Mouse (Mus musculus) lung, postnatal 25 days (tissue): ENCODE measurements at regions not wholly inside any gene's neighbourhood (a gene's known extent, or its start where the extent isn't known, plus 50 kb on each side); places are given as distances from the start of the nearest gene placed in this dataset.

Experiments used
- DNase-seq: peaks from one replicate; pipeline ENCODE4 v3.0.0; 2022; ENCODE audit warnings: low spot score

DNA sequence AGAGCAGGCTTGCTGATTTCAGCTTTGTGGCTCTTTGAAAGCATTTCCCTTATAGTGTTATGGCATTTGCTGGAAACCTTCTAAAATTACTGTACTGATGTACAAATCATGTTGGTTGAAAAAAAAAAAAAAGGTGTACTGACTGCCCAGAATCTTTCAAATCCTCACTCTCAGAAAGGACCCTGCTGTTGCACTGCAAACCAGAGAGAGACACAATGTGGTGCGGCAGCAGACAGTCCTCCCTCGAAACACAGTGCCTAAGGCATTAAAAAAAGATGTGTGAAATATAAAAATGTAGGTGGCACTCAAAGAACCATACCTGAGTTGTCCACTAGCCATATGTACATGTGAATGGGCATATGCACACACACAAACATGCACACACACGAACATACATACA lies 128.3 kb downstream of the Actr3 start:
- no peak for DNase-seq

DNA sequence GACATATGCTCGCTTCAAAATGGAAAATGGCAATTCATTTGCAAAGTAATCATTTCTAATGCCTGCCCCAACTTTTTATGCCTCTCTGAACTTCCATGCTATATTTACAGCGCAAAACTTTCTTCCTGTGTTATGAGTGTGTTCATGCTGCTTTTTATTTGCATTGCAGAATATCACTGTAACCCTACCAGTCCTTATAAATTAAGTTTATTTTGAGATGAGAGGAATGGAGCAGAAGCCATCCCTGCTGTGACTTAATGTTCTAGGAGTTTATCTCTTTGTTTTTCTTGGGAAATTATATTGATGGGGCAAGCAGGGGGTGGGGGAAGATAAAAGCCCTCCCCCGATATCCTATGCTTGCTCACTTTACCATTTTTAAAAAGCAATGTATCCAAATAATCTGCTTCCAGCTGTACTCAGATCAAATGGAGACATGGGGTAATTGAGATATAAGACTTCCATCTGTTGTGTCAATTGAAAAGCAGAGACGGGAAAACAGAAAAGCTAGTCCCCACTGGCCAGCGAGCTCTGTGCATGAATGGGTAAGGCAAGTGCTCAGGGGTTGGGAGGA lies 136.9 kb downstream of the Actr3 start:
- DNase-seq, result no peak

DNA sequence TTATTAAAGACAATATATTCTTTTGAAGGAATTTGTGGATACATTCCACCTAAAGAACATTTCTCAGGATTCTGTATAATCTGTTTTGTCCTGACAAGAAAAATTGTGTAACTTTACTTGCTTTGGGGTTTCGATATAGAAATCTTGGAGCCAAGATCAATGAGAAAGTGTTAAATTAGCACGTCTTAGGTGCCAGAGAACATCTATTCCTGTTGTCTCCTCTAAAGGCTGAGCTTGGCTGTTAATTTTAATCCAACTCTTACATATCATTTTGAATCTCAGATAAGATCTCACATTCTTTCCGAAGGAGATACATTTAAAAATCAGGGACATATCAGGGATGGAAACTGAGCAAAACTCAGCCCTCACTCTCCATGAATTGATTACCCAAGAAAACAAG lies 139.9 kb downstream of the Actr3 start:
- DNase-seq, result no peak

DNA sequence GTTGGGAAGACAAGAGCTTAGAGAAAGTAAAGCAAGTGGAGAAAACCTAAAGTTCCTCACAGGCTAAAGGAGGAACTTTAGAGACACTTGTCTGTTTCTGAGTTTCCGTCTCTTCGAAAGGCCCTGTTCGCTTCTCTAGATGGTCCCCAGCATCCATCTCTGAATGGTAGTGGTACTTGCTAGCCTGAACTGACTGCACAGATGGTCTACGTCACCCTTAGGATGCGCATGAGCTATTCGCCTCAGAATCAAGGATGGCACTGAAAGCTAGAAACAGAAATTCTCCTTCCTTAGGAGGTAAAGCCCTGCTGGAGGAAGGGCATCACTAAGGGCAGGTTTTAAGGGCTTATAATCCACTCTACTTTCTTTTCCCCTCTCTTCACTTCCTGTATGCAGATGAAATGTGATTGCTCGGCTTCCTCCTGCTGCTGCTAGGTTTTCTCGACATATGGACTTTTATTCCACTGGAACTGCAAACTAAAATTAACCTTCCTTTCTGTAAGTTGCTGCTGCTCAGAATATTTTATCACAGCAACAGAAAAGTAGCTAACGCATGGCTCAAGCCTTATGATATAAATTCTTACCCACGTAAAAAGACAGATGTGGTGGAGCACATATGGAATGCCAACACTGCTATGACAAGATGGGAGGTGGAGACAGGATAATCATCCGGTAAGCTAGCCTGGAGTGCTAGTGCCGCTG lies 145.1 kb downstream of the Actr3 start:
- DNase-seq, result no peak

DNA sequence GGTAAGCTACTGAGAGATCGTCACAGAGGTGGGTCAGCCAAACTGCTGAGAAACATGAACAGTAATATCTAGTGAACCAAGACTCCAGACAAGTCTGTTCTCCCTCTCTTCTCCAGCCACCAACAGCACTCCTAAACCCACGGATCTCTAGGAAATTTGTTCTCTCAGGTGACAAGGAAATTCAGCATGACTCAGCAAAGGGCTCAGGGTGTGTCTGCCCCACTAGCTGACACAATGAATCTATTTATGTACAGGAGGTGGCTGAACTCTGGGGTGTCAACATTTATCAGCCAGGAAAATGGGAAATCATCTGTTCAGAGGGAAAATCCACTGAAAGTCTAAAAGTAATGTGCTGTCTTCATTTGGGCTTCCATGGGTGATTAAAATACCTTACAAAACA lies 149.2 kb downstream of the Actr3 start:
- DNase-seq, result no peak

DNA sequence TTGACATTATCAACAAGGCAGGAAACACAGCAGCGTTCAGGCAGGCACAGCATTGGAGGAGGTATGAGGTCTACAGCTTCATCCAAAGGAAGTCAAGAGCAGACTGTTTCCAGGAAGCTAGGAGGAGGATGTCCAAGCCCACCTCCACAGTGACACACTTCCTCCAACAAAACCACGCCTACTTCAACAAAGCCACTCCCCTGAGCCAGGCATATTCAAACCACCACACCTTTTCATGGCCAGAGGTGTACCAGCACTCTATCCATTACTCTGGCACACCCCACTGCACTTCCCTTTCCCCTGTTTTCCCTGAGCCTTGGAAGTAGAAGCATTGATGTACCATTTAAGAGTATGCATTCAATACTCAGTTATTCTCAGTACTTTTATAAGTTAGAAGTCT lies 150.8 kb downstream of the Actr3 start:
- DNase-seq, result no peak

DNA sequence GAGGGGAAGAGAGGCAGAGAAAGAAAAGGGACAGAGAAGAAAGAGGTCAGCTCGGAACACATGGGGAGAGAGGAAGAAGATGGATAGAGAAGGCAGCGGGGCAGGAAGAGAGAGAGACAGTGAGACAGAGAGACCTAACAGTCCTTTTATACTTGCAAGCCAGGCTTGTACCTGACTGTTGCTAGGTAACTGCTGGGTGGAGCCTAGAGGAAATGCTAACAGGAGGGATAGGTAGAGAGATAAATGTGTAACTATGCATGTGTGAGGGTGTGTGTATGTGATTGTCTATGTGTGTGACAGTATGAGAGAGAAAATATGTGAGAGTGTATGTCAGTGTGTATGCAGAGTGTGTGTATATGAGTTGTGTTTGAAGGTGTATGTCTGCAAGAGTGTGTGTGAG lies 161.8 kb downstream of the Actr3 start:
- DNase-seq, result no peak

DNA sequence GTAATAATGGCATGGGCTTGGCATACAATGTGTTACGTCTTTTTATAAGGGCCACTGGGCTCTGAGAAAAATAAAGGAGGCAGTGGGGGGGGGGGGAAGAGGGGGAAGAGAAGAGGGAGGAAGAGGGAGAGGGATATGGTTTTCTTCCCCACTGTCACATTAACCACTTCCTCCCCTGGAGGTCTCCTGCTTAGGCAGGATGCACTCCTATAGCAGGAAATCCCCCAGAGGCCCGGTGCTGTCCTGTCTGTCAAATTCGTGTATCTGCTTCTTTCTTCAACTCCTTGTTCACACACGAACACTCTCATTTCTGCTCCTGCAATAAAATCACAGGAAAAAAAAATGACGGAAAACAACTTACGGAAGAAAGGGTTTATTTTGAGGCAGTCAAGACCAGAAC lies 171.8 kb downstream of the Actr3 start:
- no peak for DNase-seq

DNA sequence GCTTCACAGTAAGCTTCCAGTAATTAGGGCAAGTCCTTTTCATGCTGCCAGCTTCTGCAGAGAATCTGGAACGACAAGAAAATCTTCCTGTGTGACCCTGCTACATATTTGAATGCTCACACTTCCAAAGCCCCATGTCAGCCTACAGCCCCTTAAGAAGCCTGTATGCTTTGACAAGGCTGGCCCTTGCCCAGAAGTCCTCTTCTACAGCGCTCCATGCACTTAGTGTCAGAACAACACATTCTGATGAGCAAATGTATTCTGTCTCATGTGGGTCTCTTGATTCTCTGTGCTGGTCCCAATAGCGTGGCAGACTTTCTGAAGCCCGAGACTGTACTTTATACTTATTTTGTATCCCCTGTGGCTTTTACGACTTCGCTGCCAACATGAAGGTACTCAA lies 172.5 kb downstream of the Actr3 start:
- no peak for DNase-seq

DNA sequence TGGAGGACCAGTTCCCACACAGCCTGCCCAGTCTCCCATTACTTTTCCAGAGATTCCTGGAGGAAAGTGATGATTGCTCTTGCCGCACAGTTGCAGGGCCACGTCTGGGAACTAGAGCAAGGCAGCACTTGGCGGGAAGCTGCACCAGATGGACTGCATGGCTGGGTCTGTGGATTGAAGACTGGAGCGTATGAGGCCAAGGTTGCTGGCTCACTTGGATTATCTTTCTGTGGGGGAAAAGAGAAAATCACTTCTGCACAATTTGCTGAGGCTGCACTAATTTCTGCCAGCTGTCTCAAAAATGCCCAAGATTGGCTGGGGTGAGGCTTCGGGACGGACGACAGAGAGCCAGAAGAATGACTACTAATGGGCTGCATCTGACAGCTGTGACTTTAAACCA lies 193.2 kb downstream of the Actr3 start:
- no peak for DNase-seq

DNA sequence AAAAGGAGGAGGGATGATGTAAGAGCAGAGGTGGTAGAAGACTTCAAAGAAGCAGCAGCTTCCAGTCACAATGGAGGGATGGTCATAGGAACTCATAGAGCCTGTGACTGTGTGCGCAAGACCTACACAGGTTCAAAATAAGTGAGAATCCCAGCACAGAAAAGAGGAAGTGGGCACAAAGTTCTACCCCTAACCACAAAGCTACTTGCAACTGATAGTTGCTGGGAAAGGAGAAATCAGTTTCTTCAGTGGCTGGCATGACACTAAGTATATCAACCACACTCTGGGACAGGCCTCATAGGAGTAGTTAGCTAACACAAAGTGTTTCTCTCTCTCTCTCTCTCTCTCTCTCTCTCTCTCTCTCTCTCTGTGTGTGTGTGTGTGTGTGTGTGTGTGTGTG lies 193.8 kb downstream of the Actr3 start:
- DNase-seq, result no peak

DNA sequence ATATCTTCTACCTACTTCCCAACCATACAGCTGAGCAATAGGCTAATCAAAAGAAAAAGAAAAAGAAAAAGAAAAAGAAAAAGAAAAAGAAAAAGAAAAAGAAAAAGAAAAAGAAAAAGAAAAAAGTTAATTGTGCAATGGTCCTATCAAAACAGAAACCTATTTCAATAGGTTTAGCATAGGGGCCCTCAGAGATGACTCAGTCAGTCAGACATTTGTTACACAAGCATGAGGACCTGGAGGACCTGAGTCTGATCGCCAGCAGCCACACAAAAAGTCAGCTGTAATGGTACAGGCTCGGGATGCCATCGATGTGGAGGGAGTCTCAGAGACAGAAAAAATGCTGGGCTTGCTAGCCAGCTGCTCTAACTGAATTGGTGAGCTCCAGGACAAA lies 197.9 kb downstream of the Actr3 start:
- DNase-seq, result no peak

DNA sequence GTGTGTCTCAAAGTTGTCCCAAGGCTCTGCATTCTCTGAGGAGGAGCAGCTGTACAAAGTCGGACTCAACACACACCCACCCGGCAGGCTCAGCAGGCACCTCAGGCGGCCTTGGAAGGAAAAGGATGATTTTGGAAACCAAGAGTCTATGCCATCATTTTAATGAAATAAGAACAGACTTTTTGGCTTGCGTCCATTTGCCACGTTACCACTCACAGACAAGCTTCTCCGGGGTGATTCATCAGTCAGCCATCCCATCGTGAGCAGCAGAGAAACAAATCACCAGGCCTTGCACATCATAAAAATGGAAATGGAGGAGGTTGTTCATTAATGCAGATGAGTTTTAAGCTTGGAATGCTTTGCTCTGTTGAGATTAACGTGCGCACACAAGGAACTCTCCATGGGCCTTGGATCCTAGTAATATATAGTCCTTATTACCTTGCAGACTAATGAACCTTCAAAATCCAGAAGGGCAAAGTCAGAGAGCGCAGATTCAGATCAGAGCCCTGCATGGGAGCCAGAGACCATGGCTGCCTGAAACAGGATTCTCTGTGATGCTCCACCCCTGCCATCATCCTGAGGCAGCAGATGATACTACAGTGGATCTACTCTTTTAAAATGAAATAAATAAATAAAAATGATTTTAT lies 198.5 kb downstream of the Actr3 start:
- no peak for DNase-seq

DNA sequence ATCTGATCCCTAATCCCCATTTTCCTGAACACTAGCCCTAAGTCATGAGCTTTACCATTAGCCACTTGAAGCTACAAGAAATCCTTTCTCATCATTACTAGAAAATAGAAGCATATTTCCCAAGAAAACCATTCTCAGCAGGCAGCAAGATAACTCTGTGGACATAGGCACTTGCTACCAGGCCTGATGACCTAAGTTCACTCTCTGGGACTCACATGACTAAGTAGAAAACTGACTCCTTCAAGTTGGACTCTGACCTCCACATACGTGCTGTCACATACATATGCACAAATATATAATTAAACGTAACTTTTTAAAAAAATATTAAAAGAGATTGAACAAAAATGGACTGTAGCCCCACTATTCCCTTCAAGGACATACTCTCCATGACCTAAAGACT lies 200.8 kb downstream of the Actr3 start:
- DNase-seq, result no peak

DNA sequence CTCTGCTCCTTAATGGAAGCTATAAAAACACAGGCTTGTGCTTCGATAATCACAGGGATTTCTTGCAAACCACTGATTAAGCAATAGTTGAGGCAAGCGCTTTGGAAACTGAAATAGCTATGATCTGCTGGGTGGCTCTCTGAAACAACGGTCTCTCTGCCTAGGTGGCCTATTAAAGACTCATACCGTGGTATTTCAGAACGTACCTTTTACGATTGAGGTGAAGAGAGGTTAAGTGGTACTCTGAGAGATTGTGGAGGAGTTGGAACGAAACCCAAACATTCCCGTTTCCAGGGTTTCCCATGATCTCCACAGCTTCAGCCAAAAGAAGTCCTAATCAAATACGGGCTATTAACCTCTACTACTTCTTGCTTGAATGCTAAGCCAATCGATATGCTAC lies 212.2 kb downstream of the Actr3 start:
- peak; percentile 46 for DNase-seq

DNA sequence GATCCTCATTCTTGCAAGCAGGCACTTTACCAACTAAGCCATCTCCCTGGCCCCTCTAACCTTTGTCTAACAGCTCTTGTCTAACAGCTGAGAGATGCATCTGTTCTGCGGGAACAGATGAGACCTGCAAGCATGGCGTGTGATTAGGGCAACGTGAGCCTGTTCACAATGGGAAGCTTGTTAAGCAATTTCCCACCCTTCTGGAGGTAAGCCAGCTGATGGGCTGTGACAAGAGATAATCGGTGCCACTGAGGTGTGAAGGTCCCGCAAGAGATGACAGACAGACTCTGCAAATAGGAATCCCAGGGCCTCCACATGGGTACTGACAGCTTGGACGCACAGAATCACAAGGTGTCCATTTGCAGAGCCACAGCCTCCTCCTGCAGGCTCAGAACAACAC lies 219.3 kb downstream of the Actr3 start:
- DNase-seq, result no peak

DNA sequence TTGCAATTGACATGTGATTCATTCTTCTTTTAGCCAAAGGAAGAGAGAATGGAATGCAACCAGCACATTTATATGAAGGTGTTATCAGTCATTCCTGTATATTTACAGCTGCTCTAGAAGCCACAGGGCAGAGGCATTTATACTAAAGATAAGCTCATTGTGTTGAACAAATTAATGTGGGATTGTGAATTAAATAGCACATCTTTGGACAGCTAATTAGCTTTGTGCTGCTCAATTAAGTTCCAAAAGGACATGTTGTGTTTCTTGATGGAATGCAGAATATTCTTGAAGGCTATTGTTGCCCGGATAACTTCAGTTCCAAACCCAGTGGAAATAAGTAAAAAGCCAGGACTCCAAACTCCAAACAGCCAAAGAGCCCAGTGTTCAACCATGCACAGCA lies 248.4 kb downstream of the Actr3 start:
- DNase-seq, result no peak

DNA sequence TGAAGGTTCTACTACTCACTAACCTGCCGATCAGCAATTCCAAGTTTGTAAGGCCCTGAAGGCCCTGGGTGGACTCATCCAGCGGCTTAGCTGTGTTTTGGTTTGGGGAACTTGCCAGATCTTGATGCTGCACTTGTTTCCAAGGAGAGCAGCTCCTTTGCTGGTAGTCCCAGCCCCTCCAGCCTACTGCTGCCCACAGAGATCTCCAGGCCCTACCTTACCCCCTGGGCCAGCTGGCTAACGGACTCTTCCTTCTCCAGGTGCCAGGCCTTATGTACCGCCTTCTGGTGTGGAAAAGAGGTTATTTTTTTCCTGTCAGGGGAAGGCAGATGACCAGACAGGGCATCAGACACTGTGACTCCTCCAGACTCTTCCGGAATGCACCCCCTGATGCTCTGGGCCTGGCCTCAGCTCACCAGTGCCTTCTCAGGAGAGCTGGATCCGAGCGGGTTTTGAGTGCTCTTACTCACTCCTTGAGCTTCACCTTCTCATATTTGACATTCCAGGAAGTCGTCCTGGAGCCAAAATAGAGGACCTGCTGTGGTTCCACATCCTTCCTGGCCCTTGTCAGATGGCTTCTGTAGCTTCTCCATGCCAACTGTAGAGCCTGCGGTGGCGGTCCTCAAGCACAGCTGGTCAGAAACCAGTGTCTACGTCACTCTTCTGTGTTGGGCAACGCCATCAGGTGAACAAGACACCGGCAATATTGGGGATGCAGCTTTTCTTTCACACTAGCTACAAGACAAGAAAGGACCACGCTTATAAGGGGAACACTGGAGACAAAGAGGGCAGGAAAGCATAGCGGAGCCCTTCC lies 259.2 kb downstream of the Actr3 start:
- peak; percentile 33 for DNase-seq

DNA sequence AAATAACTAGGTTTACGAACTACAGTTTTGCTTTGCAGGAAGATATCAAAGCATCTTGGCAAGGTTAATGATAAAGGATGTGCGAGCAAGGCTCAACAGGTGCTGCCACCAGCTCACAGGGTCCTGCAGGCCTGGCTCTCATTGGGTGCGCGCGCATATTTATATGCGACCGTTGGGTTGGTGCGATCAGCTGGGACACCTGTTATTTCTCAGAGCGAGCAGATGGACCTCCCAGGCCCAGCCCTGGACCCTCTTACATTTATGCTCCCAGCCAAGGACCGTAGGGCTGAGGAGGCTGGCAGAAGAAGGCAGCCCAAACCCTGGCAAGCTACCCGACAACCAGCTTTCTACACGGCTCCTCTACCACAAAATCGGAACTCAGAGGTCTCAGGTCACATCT lies 260.8 kb downstream of the Actr3 start:
- DNase-seq, result no peak

DNA sequence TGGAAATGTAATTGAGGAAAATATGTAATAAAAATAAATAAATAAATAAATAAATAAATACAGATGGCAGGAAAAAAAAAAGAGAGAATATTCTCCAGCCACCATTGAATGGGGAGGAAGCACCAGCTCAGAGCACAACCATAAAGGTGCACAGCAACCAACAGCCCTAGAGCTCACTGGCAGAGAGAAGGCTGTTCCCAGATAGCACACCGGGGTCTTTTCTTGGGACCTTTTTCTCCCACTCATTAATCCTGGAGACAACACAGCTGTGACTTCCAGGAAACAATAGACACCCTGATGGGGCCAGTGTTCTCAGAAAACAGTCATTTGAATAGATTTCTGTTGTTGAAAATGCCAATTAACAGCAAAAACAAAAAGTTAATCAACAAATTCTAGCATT lies 263.1 kb downstream of the Actr3 start:
- no peak for DNase-seq

DNA sequence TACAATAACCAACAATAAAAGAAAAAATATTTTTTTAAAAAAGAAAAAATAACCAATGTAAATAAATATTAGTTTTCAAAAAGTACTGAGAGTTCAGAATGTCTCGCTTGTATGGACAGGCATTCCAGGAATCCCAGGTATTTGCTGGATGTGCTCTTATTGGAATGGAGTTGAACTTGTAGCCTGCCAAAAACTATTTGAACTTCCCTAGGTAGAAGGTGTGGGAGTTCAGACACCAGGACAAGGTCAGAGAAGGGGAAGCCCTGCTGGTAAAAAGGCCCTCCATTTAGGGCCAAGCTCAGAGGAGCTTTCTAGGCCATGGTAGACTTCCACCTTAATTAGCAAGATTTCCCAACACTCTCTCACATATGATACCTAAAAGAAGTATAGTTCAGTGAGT lies 270.3 kb downstream of the Actr3 start:
- DNase-seq, result no peak

DNA sequence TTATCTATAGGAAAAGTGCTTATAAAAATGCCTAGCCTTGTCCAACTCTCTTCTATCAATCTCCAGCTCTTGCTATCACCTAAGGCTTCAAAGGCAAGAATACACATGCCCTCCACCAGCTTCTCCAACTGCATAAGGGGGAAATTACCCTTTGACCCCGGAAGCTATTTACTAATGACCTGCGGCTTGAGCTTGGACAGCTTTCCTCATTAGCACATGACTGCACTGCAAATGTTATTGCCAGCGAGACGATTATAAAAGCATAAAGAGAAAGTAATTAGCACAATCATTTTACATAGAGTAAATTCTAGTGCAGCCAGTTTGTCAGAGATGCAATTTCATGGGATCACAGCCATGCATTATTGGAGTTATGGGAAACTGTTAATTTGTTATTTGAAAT lies 277.0 kb downstream of the Actr3 start:
- no peak for DNase-seq

DNA sequence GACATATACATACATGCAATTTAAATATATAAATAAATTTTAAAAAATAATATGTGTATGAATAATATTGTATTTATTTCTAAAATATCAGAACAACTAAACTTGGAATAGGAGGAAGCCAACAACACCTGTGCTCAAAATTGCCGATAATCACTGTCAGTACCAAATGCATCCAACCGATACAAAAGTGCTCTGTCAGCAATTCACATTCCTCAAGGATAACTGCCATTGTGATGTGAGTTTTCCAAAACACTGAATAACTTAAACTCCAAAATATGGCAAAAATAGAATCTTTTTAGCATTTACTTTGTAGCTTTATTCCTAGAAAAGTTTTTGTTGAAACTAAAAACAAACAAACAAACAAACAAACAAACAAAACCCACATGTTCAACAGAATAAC lies 279.4 kb downstream of the Actr3 start:
- DNase-seq, result no peak
